Mouse (Mus musculus): ENCODE measurements around the gene Psmb8. TPM values are rescaled to one million over a fixed set of nuclear protein-coding genes. Genes with fewer than 3 reads are reported as not detected.
A peak's percentile ranks its signal among the peaks of the same experiment; 100 is the strongest.

Psmb8 gene
- total RNA-seq, 2 experiments from 2014 or later: 2.7 TPM

DNA sequence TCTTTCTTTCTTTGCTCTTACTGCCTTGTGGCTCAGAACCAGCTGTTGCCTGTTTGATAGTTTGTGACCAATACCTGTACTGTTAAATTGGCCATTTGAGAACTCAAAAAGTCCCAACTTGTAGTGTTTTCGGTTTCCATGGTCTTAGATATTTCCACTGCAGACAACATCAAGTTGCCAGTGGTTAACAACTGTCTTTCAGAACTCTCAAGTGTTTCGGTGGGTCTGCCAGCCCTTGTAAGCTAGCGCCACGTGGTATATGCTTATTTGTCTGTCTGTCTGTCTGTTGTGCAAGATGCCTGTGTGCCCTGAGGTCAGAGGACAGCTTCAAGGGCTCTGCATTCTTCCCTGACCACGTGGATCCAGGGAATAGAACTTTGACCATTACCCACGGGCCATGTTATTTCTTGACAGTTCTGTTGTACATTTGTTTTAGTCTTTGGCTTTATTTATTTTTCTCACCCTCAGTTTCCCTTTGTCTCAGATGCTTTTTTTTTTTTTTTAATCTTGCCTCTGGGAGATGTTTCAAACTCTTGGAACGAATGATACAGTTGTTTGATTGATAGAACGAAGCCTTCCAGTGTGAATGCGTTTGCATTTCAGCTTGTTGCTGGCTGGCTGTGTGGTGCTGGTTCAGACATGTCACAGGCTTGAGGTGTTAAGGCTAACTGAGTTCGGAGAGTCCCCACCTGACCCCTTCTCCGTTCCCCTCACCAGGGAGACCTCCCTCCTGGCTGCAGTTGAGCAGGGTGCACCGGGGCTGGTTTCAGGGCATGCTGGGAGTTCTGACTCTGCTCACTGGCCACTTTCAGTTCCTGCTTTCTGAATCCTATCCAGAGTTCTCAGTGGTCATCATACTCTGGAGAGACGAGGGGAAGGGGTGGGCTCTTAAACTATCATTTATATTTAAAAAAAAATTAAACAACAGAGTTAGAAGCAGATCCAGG is 17.3 kb upstream of the Psmb8 start:
- Histone ChIP-seq H3K4me3 (no peak overlapping the region), H3K27ac (no peak overlapping the region)
- TF ChIP-seq CTCF (conservative IDR thresholded peaks at IDR 0.05): no peak
- no peak for DNase-seq (ENCODE audit: low spot score in 2 of 2)

DNA sequence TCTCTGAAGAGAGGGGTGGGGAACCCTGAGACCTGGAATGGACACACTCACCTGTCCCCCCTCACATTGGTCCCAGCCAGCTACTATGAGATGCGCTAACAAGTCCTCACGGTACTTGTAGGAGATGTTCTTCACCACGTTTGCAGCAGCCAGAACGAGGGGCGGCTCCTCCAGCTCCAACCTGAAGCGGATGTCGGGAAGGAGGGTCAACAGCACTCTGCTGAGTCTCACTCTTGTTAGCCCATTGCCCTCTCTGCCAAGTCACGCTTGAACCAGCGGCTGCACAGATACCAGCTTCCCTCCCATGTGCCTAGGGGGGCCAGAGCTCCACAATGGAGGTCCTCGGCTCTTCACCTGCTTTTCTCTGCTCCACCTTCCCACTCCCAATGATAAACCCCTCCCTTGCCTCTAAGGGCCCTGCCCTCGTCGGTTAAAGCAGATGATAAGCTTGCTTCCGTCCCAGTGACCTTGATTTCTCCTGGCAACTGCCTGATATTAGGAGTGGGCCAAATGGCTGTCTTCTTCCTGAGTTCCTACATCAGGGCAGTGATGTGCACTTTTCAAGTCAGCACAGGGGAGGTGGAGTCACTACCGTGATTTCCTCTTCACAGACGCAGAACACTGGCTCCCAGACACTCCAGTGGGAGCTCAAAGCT is 13.8 kb upstream of the Psmb8 start:
- DNase-seq (ENCODE audit: low spot score in 2 of 2): no peak
- Histone ChIP-seq H3K27ac (no peak overlapping the region), H3K4me3 (no peak overlapping the region)
- no peak for TF ChIP-seq CTCF (conservative IDR thresholded peaks at IDR 0.05)

- no peak for TF ChIP-seq CTCF (conservative IDR thresholded peaks at IDR 0.05)
- Histone ChIP-seq H3K4me3 (no peak overlapping the region), H3K27ac (no peak overlapping the region)
- no peak for DNase-seq (ENCODE audit: low spot score in 2 of 2)
Measured at GRCm38 (mm10) chr17:34185526-34185925, 12.0 kb upstream of the Psmb8 start.

DNA sequence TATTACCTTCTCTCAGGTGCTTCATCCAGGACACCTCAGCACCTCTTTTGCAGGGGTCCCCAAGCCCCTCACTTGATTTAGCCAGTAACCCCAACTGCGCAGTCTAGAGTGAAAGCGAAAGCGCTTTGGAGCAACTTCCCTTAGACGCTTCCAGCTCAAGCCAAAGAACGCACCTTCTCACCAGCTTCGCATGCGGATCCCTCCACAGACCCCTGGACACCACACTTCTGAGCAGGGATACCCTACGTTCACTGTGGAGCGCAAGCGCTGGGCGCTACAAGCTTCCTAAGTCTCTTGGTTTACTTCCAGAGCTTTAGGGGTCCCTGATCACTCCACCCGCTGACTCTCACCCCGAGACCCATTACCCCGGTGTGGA is 10.6 kb upstream of the Psmb8 start:
- DNase-seq (ENCODE audit: low spot score in 2 of 2): no peak
- Histone ChIP-seq H3K27ac (peak overlapping the region; percentile 73), H3K4me3 (peak overlapping the region; percentile 67)
- no peak for TF ChIP-seq CTCF (conservative IDR thresholded peaks at IDR 0.05)

DNA sequence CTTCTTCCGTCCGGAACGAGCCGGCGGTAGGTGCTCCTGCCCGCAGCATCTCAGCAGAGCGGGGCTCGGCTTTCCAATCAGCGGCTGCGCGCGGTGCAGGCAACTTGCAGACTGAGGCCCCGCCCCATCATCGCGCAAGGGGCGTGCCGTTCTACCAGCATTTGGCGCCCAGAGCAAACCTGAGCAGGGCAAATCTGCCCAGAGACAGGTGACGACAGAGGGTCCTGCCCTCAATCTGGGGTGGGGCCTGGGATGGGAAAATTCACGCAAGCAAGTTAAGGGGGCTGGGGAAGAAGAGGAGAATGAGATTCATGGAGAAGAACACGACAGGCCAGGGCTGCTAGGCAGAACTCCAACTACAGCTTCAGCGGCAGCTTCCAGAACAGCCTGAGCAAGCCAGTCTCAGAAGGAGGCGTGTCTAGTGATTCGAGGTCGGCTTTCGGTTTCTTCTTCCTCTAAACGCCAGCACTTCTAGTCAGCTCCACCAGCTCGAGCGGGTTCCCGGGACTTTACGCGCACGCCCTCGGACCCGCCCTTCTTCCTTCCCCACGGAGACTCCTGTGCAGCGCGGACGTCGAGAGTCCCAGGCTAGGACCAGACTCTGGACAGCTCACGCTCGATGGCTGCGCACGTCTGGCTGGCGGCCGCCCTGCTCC is 10.1 kb upstream of the Psmb8 start, which contains the start of the genes Tap1 and Psmb9:
Gene Tap1 (plus strand): TSS at position 293 of the 656 bp plus-strand sequence.
Gene Psmb9 (minus strand): TSS at position 504 of the 656 bp plus-strand sequence.
- peak; percentile 95 to 96 for DNase-seq (ENCODE audit: low spot score in 2 of 2)
- Histone ChIP-seq H3K4me3 (peak within 1 kb of the TSS; percentile 67), H3K27ac (peak within 1 kb of the TSS; percentile 73)
- no peak for TF ChIP-seq CTCF (conservative IDR thresholded peaks at IDR 0.05)

GRCm38 (mm10) chr17:34188010-34188409 is 9.5 kb upstream of the Psmb8 start:
- no peak for DNase-seq (ENCODE audit: low spot score in 2 of 2)
- peak overlapping the region; percentile 73 for H3K27ac ChIP-seq

GRCm38 (mm10) chr17:34188986-34189385 is 8.5 kb upstream of the Psmb8 start:
- no peak overlapping the region for H3K4me3 ChIP-seq
- no peak for TF ChIP-seq CTCF (conservative IDR thresholded peaks at IDR 0.05)
- DNase-seq (ENCODE audit: low spot score in 2 of 2): no peak
- no peak overlapping the region for H3K27ac ChIP-seq

More at GRCm38 (mm10) chr17:34188010-34188409, 9.5 kb upstream of the Psmb8 start:
- TF ChIP-seq CTCF (conservative IDR thresholded peaks at IDR 0.05): no peak
- peak overlapping the region; percentile 67 for H3K4me3 ChIP-seq

DNA sequence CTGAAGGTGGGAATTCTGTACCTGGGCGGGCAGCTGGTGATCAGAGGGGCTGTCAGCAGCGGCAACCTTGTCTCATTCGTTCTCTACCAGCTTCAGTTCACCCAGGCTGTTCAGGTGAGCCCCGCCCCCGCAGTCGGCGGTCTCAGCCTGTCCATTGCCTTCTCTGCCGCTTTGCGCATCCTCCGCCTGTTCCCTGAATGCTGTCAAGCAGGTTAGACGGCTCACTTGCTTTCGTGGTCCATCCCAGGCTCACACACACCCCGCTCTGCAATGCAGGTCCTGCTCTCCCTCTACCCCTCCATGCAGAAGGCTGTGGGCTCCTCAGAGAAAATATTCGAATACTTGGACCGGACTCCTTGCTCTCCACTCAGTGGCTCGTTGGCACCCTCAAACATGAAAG is 4.7 kb upstream of the Psmb8 start:
- Histone ChIP-seq H3K4me3 (no peak overlapping the region), H3K27ac (no peak overlapping the region)
- TF ChIP-seq CTCF (conservative IDR thresholded peaks at IDR 0.05): no peak
- DNase-seq (ENCODE audit: low spot score in 2 of 2): no peak

DNA sequence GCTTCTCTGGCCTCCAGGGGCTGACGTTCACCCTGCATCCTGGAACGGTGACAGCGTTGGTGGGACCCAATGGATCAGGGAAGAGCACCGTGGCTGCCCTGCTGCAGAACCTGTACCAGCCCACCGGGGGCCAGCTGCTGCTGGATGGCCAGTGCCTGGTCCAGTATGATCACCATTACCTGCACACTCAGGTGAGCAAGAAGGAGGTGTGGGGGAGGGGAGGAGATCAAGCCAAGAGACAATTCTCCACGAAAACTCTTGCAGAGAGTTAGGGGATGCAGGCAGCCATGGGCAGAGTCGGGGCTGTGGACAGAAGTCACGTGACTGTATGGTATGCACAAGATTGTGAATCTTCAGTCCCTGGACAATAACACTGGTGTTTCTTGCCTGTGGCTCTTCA is 4.1 kb upstream of the Psmb8 start:
- Histone ChIP-seq H3K27ac (no peak overlapping the region), H3K4me3 (no peak overlapping the region)
- DNase-seq (ENCODE audit: low spot score in 2 of 2): no peak
- no peak for TF ChIP-seq CTCF (conservative IDR thresholded peaks at IDR 0.05)

DNA sequence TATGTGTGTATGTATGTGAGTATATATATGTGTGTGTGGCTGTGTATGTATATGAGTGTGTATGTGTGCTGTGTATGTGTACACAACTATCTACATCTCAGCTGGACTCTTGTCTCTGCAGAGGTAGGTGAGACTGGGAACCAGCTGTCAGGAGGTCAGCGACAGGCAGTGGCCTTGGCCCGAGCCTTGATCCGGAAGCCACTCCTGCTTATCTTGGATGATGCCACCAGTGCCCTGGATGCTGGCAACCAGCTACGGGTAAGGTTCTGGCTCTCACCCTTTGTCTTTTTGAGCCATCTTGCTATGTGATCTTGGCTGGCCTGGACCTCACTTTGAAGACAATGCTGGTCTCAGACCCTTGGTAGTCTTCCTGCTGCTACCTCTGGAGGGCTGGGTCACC is 2.8 kb upstream of the Psmb8 start:
- Histone ChIP-seq H3K4me3 (no peak overlapping the region), H3K27ac (no peak overlapping the region)
- DNase-seq (ENCODE audit: low spot score in 2 of 2): no peak
- no peak for TF ChIP-seq CTCF (conservative IDR thresholded peaks at IDR 0.05)

- TF ChIP-seq CTCF (conservative IDR thresholded peaks at IDR 0.05): no peak
- no peak for DNase-seq (ENCODE audit: low spot score in 2 of 2)
- Histone ChIP-seq H3K27ac (no peak overlapping the region), H3K4me3 (no peak overlapping the region)
Measured at GRCm38 (mm10) chr17:34196491-34196890, 1.0 kb upstream of the Psmb8 start.

DNA sequence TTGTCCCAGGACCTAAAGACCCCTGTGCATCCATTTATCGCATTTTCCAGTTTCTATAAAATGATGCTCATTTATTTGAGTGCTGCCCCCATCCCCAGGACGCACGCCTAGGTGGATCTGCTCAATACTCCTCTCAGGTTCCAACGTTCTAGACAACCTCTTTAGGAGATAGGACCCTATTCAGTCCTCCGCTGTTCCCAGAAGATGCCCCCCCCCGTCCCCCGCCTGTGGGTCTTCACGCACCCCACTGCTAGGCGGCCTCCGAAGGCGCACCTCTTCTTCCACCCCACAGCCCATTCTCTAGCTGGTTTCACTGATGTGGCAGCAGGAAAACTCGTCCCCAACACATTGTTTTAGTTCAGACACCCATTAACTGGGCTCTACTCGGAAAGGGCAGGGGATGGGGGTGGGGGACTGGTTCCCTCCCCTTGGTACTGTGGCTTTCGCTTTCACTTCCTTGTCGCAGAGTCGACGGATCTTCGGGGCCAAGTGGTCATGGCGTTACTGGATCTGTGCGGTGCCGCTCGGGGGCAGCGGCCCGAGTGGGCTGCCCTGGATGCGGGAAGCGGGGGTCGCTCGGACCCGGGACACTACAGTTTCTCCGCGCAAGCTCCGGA is 491 bp downstream of the Psmb8 start:
- no peak for DNase-seq (ENCODE audit: low spot score in 2 of 2)
- peak overlapping the region; percentile 50 for H3K4me3 ChIP-seq
- TF ChIP-seq CTCF (conservative IDR thresholded peaks at IDR 0.05): no peak
- 0 out of 2 replicates have a peak overlapping the region, but pooled peaks have one; percentile 51 for H3K27ac ChIP-seq

All from layer of hippocampus, adult 2 months (tissue).